Mouse (Mus musculus): ENCODE measurements around the gene Phb2.

GRCm38 (mm10) chr6:124670281-124670900 lies 41.7 kb upstream of the Phb2 start:
- no peak for TF ChIP-seq POLR2A (IDR thresholded peaks at IDR 0.05; ENCODE audit: borderline replicate concordance, low read depth, low read length)
- no peak for TF ChIP-seq CTCF (IDR thresholded peaks at IDR 0.05; ENCODE audit: low read depth, low read length)
